Mouse (Mus musculus): ENCODE measurements around the gene Zc3h8. TPM values are rescaled to one million over a fixed set of nuclear protein-coding genes. Genes with fewer than 3 reads are reported as not detected.
A peak's percentile ranks its signal among the peaks of the same experiment; 100 is the strongest.

Zc3h8 gene
- polyA plus RNA-seq, 1 experiment from 2014 or later, result 2.3 TPM

GRCm38 (mm10) chr2:128903661-128904060, 40.2 kb downstream of the Zc3h8 start:
- Histone ChIP-seq H3K9me3 (replicated peaks; ENCODE audit: control insufficient read depth, low read length) (no peaks in the 10 kb centered on the region), H3K9ac (ENCODE audit: low read depth, low read length) (no peak overlapping the region), H3K4me2 (ENCODE audit: low read depth, low read length) (no peak overlapping the region), H3K27me3 (ENCODE audit: control insufficient read depth, insufficient read depth, low read depth, low read length) (no peaks in the 10 kb centered on the region), H3K4me3 (ENCODE audit: low read depth, low read length) (no peak overlapping the region), H3K27ac (ENCODE audit: low read length) (no peak overlapping the region), H3K36me3 (ENCODE audit: control insufficient read depth, insufficient read depth) (no peaks in the 10 kb centered on the region), H3K4me1 (ENCODE audit: control insufficient read depth, low read depth, low read length) (no peaks in the 10 kb centered on the region)
- ATAC-seq (ENCODE audit: low read depth), result no peak
- 53% methylated on average over 3 of the region's 3 CpGs for WGBS (ENCODE audit: insufficient replicate concordance)

GRCm38 (mm10) chr2:128902843-128903242, 41.0 kb downstream of the Zc3h8 start:
- Histone ChIP-seq H3K27me3 (ENCODE audit: control insufficient read depth, insufficient read depth, low read depth, low read length) (no peaks in the 10 kb centered on the region), H3K36me3 (ENCODE audit: control insufficient read depth, insufficient read depth) (no peaks in the 10 kb centered on the region), H3K4me3 (ENCODE audit: low read depth, low read length) (no peak overlapping the region), H3K4me2 (ENCODE audit: low read depth, low read length) (no peak overlapping the region), H3K9ac (ENCODE audit: low read depth, low read length) (no peak overlapping the region), H3K4me1 (ENCODE audit: control insufficient read depth, low read depth, low read length) (no peaks in the 10 kb centered on the region), H3K27ac (ENCODE audit: low read length) (no peak overlapping the region), H3K9me3 (replicated peaks; ENCODE audit: control insufficient read depth, low read length) (no peaks in the 10 kb centered on the region)
- WGBS (ENCODE audit: insufficient replicate concordance), result 72% methylated on average over 6 of the region's 6 CpGs
- no peak for ATAC-seq (ENCODE audit: low read depth)

GRCm38 (mm10) chr2:128892180-128892721, 51.6 kb downstream of the Zc3h8 start:
- WGBS (ENCODE audit: insufficient replicate concordance), result 7% methylated on average over 31 of the region's 37 CpGs
- no peak overlapping the region for H3K9ac ChIP-seq (ENCODE audit: low read depth, low read length)
- no peak for ATAC-seq (ENCODE audit: low read depth)

GRCm38 (mm10) chr2:128890661-128891335, 53.1 kb downstream of the Zc3h8 start:
- Histone ChIP-seq H3K4me3 (ENCODE audit: low read depth, low read length) (no peak overlapping the region), H3K27me3 (ENCODE audit: control insufficient read depth, insufficient read depth, low read depth, low read length) (no peaks in the 10 kb centered on the region; the same call in 1 of the 2 replicates), H3K27ac (ENCODE audit: low read length) (no peak overlapping the region), H3K36me3 (ENCODE audit: control insufficient read depth, insufficient read depth) (no peaks in the 10 kb centered on the region), H3K4me2 (ENCODE audit: low read depth, low read length) (no peak overlapping the region), H3K4me1 (ENCODE audit: control insufficient read depth, low read depth, low read length) (no peaks in the 10 kb centered on the region), H3K9me3 (replicated peaks; ENCODE audit: control insufficient read depth, low read length) (no peaks in the 10 kb centered on the region), H3K9ac (ENCODE audit: low read depth, low read length) (no peak overlapping the region)
- no peak for ATAC-seq (ENCODE audit: low read depth)
- 73% methylated on average over 4 of the region's 4 CpGs for WGBS (ENCODE audit: insufficient replicate concordance)

More at GRCm38 (mm10) chr2:128892180-128892721, 51.6 kb downstream of the Zc3h8 start:
- Histone ChIP-seq H3K36me3 (ENCODE audit: control insufficient read depth, insufficient read depth) (no peaks in the 10 kb centered on the region), H3K27ac (ENCODE audit: low read length) (no peak overlapping the region), H3K4me3 (ENCODE audit: low read depth, low read length) (peak overlapping the region; percentile 32), H3K27me3 (ENCODE audit: control insufficient read depth, insufficient read depth, low read depth, low read length) (no peaks in the 10 kb centered on the region; the same call in 1 of the 2 replicates), H3K9me3 (replicated peaks; ENCODE audit: control insufficient read depth, low read length) (no peaks in the 10 kb centered on the region), H3K4me2 (ENCODE audit: low read depth, low read length) (peak overlapping the region; percentile 47), H3K4me1 (ENCODE audit: control insufficient read depth, low read depth, low read length) (no peaks in the 10 kb centered on the region)

- no peak overlapping the region for H3K4me3 ChIP-seq (ENCODE audit: low read depth, low read length)
- no peak overlapping the region for H3K9ac ChIP-seq (ENCODE audit: low read depth, low read length)
- H3K4me1 ChIP-seq (ENCODE audit: control insufficient read depth, low read depth, low read length), result no peaks in the 10 kb centered on the region
- H3K9me3 ChIP-seq (replicated peaks; ENCODE audit: control insufficient read depth, low read length), result no peaks in the 10 kb centered on the region
- no peak for ATAC-seq (ENCODE audit: low read depth)
- no peaks in the 10 kb centered on the region for H3K36me3 ChIP-seq (ENCODE audit: control insufficient read depth, insufficient read depth)
- H3K4me2 ChIP-seq (ENCODE audit: low read depth, low read length), result no peak overlapping the region
- 56% methylated on average over 6 of the region's 6 CpGs for WGBS (ENCODE audit: insufficient replicate concordance)
- H3K27ac ChIP-seq (ENCODE audit: low read length), result no peak overlapping the region
- no peaks in the 10 kb centered on the region; the same call in 1 of the 2 replicates for H3K27me3 ChIP-seq (ENCODE audit: control insufficient read depth, insufficient read depth, low read depth, low read length)
Measured at GRCm38 (mm10) chr2:128887866-128888550, 55.9 kb downstream of the Zc3h8 start.

GRCm38 (mm10) chr2:128885225-128885811, 58.6 kb downstream of the Zc3h8 start:
- no peak for ATAC-seq (ENCODE audit: low read depth)
- H3K4me1 ChIP-seq (ENCODE audit: control insufficient read depth, low read depth, low read length), result no peaks in the 10 kb centered on the region
- no peak overlapping the region for H3K9ac ChIP-seq (ENCODE audit: low read depth, low read length)
- no peaks in the 10 kb centered on the region for H3K9me3 ChIP-seq (replicated peaks; ENCODE audit: control insufficient read depth, low read length)
- no peak overlapping the region for H3K27ac ChIP-seq (ENCODE audit: low read length)
- no peaks in the 10 kb centered on the region for H3K27me3 ChIP-seq (ENCODE audit: control insufficient read depth, insufficient read depth, low read depth, low read length)
- H3K4me2 ChIP-seq (ENCODE audit: low read depth, low read length), result no peak overlapping the region
- no peaks in the 10 kb centered on the region for H3K36me3 ChIP-seq (ENCODE audit: control insufficient read depth, insufficient read depth)
- no peak overlapping the region for H3K4me3 ChIP-seq (ENCODE audit: low read depth, low read length)
- 63% methylated on average over 8 of the region's 8 CpGs for WGBS (ENCODE audit: insufficient replicate concordance)

GRCm38 (mm10) chr2:128881236-128881635, 62.6 kb downstream of the Zc3h8 start:
- Histone ChIP-seq H3K4me2 (ENCODE audit: low read depth, low read length) (no peak overlapping the region), H3K9me3 (replicated peaks; ENCODE audit: control insufficient read depth, low read length) (no peaks in the 10 kb centered on the region), H3K9ac (ENCODE audit: low read depth, low read length) (no peak overlapping the region), H3K27me3 (ENCODE audit: control insufficient read depth, insufficient read depth, low read depth, low read length) (no peaks in the 10 kb centered on the region), H3K4me3 (ENCODE audit: low read depth, low read length) (no peak overlapping the region), H3K4me1 (ENCODE audit: control insufficient read depth, low read depth, low read length) (no peaks in the 10 kb centered on the region), H3K27ac (ENCODE audit: low read length) (no peak overlapping the region), H3K36me3 (ENCODE audit: control insufficient read depth, insufficient read depth) (no peaks in the 10 kb centered on the region)
- ATAC-seq (ENCODE audit: low read depth), result no peak
- WGBS (ENCODE audit: insufficient replicate concordance), result 44% methylated on average over 4 of the region's 4 CpGs

All from liver, embryonic 16.5 days (tissue).